Mouse (Mus musculus): ENCODE measurements around the gene 1500009C09Rik. TPM values are rescaled to one million over a fixed set of nuclear protein-coding genes. Genes with fewer than 3 reads are reported as not detected.

The 1500009C09Rik gene
- polyA plus RNA-seq, 1 experiment from 2014 or later, result 2.4 TPM

- peaks cover 39% of the 10 kb centered on the region for H3K27me3 ChIP-seq (ENCODE audit: control insufficient read depth, insufficient read depth, low read length)
- WGBS, result 4% methylated on average over 7 of the region's 7 CpGs
- H3K4me3 ChIP-seq (ENCODE audit: low read depth, low read length), result no peak overlapping the region
- no peak for DNase-seq (ENCODE audit: low spot score)
- no peak overlapping the region for H3K9ac ChIP-seq (ENCODE audit: low read length)
- peaks cover 12% of the 10 kb centered on the region for H3K4me1 ChIP-seq (replicated peaks; ENCODE audit: control insufficient read depth, insufficient read depth, low read length)
- ATAC-seq (replicated peaks; ENCODE audit: low FRiP score), result no peak
- H3K27ac ChIP-seq (ENCODE audit: low read depth, low read length), result no peak overlapping the region; the same call in 1 of the 2 replicates
- H3K4me2 ChIP-seq (ENCODE audit: low read depth, low read length, severe bottlenecking), result no peak overlapping the region
- no peaks in the 10 kb centered on the region for H3K9me3 ChIP-seq (ENCODE audit: control insufficient read depth, low read length)
- H3K36me3 ChIP-seq (ENCODE audit: control insufficient read depth, insufficient read depth, low read length), result no peaks in the 10 kb centered on the region
These were observed 35.2 kb upstream of the 1500009C09Rik start for GRCm38 (mm10) chr15:82217039-82217438.

- 28% methylated on average over 9 of the region's 9 CpGs for WGBS
- Histone ChIP-seq H3K4me1 (replicated peaks; ENCODE audit: control insufficient read depth, insufficient read depth, low read length) (peaks cover 6% of the 10 kb centered on the region; the same call in 1 of the 2 replicates), H3K27me3 (ENCODE audit: control insufficient read depth, insufficient read depth, low read length) (peaks cover 31% of the 10 kb centered on the region), H3K27ac (ENCODE audit: low read depth, low read length) (no peak overlapping the region), H3K9me3 (ENCODE audit: control insufficient read depth, low read length) (no peaks in the 10 kb centered on the region), H3K36me3 (ENCODE audit: control insufficient read depth, insufficient read depth, low read length) (no peaks in the 10 kb centered on the region), H3K9ac (ENCODE audit: low read length) (no peak overlapping the region), H3K4me2 (ENCODE audit: low read depth, low read length, severe bottlenecking) (no peak overlapping the region), H3K4me3 (ENCODE audit: low read depth, low read length) (no peak overlapping the region)
- ATAC-seq (replicated peaks; ENCODE audit: low FRiP score) (no peak), DNase-seq (ENCODE audit: low spot score) (no peak)
These were observed 34.2 kb upstream of the 1500009C09Rik start for GRCm38 (mm10) chr15:82217980-82218379.

- DNase-seq (ENCODE audit: low spot score) (no peak), ATAC-seq (replicated peaks; ENCODE audit: low FRiP score) (no peak)
- H3K9ac ChIP-seq (ENCODE audit: low read length), result no peak overlapping the region
- no peak overlapping the region for H3K4me2 ChIP-seq (ENCODE audit: low read depth, low read length, severe bottlenecking)
- H3K9me3 ChIP-seq (ENCODE audit: control insufficient read depth, low read length), result no peaks in the 10 kb centered on the region
- no peaks in the 10 kb centered on the region for H3K36me3 ChIP-seq (ENCODE audit: control insufficient read depth, insufficient read depth, low read length)
- H3K4me3 ChIP-seq (ENCODE audit: low read depth, low read length), result no peak overlapping the region
- 85% methylated on average over 26 of the region's 26 CpGs for WGBS
- H3K27ac ChIP-seq (ENCODE audit: low read depth, low read length), result no peak overlapping the region
- H3K27me3 ChIP-seq (ENCODE audit: control insufficient read depth, insufficient read depth, low read length), result peaks cover 24% of the 10 kb centered on the region
- peaks cover 5% of the 10 kb centered on the region for H3K4me1 ChIP-seq (replicated peaks; ENCODE audit: control insufficient read depth, insufficient read depth, low read length)
These were observed 33.2 kb upstream of the 1500009C09Rik start for GRCm38 (mm10) chr15:82218778-82219666.

GRCm38 (mm10) chr15:82220003-82220675 lies 32.1 kb upstream of the 1500009C09Rik start:
- no peak overlapping the region for H3K4me3 ChIP-seq (ENCODE audit: low read depth, low read length)
- peaks cover 27% of the 10 kb centered on the region for H3K27me3 ChIP-seq (ENCODE audit: control insufficient read depth, insufficient read depth, low read length)
- WGBS, result 61% methylated on average over 12 of the region's 12 CpGs
- DNase-seq (ENCODE audit: low spot score) (no peak), ATAC-seq (replicated peaks; ENCODE audit: low FRiP score) (no peak)
- H3K9me3 ChIP-seq (ENCODE audit: control insufficient read depth, low read length), result no peaks in the 10 kb centered on the region
- no peak overlapping the region for H3K27ac ChIP-seq (ENCODE audit: low read depth, low read length)
- H3K4me1 ChIP-seq (replicated peaks; ENCODE audit: control insufficient read depth, insufficient read depth, low read length), result peaks cover 9% of the 10 kb centered on the region
- H3K36me3 ChIP-seq (ENCODE audit: control insufficient read depth, insufficient read depth, low read length), result no peaks in the 10 kb centered on the region
- no peak overlapping the region for H3K9ac ChIP-seq (ENCODE audit: low read length)
- H3K4me2 ChIP-seq (ENCODE audit: low read depth, low read length, severe bottlenecking), result no peak overlapping the region

- no peak overlapping the region for H3K4me3 ChIP-seq (ENCODE audit: low read depth, low read length)
- H3K36me3 ChIP-seq (ENCODE audit: control insufficient read depth, insufficient read depth, low read length), result no peaks in the 10 kb centered on the region
- ATAC-seq (replicated peaks; ENCODE audit: low FRiP score), result no peak
- 64% methylated on average over 14 of the region's 14 CpGs for WGBS
- H3K4me1 ChIP-seq (replicated peaks; ENCODE audit: control insufficient read depth, insufficient read depth, low read length), result peaks cover 6% of the 10 kb centered on the region
- H3K9ac ChIP-seq (ENCODE audit: low read length), result 0 out of 2 replicates have a peak overlapping the region, but pooled peaks have one; percentile 4
- no peaks in the 10 kb centered on the region for H3K9me3 ChIP-seq (ENCODE audit: control insufficient read depth, low read length)
- no peak overlapping the region for H3K4me2 ChIP-seq (ENCODE audit: low read depth, low read length, severe bottlenecking)
- H3K27me3 ChIP-seq (ENCODE audit: control insufficient read depth, insufficient read depth, low read length), result peaks cover 16% of the 10 kb centered on the region
- no peak overlapping the region for H3K27ac ChIP-seq (ENCODE audit: low read depth, low read length)
- DNase-seq (ENCODE audit: low spot score), result no peak
These were observed 30.9 kb upstream of the 1500009C09Rik start for GRCm38 (mm10) chr15:82221104-82221860.

- no peak overlapping the region for H3K27ac ChIP-seq (ENCODE audit: low read depth, low read length)
- H3K9me3 ChIP-seq (ENCODE audit: control insufficient read depth, low read length), result no peaks in the 10 kb centered on the region
- no peak overlapping the region for H3K9ac ChIP-seq (ENCODE audit: low read length)
- peaks cover 12% of the 10 kb centered on the region for H3K27me3 ChIP-seq (ENCODE audit: control insufficient read depth, insufficient read depth, low read length)
- no peak overlapping the region for H3K4me2 ChIP-seq (ENCODE audit: low read depth, low read length, severe bottlenecking)
- DNase-seq (ENCODE audit: low spot score) (no peak), ATAC-seq (replicated peaks; ENCODE audit: low FRiP score) (no peak)
- no peak overlapping the region for H3K4me3 ChIP-seq (ENCODE audit: low read depth, low read length)
- H3K4me1 ChIP-seq (replicated peaks; ENCODE audit: control insufficient read depth, insufficient read depth, low read length), result peaks cover 5% of the 10 kb centered on the region
- 54% methylated on average over 7 of the region's 7 CpGs for WGBS
- H3K36me3 ChIP-seq (ENCODE audit: control insufficient read depth, insufficient read depth, low read length), result no peaks in the 10 kb centered on the region
These were observed 28.9 kb upstream of the 1500009C09Rik start for GRCm38 (mm10) chr15:82223251-82223650.

GRCm38 (mm10) chr15:82223657-82224601 lies 28.3 kb upstream of the 1500009C09Rik start, which contains the start of gene Tnfrsf13c:
Gene Tnfrsf13c, minus strand, starts transcription at chr15:82224369.
- H3K36me3 ChIP-seq (ENCODE audit: control insufficient read depth, insufficient read depth, low read length), result no peaks in the 10 kb centered on the region
- H3K4me1 ChIP-seq (replicated peaks; ENCODE audit: control insufficient read depth, insufficient read depth, low read length), result peaks cover 5% of the 10 kb centered on the region
- H3K9ac ChIP-seq (ENCODE audit: low read length), result no peak within 1 kb of the TSS
- H3K9me3 ChIP-seq (ENCODE audit: control insufficient read depth, low read length), result no peaks in the 10 kb centered on the region
- no peak within 1 kb of the TSS for H3K27ac ChIP-seq (ENCODE audit: low read depth, low read length)
- no peak for DNase-seq (ENCODE audit: low spot score)
- peak within 1 kb of the TSS; percentile 31 for H3K4me3 ChIP-seq (ENCODE audit: low read depth, low read length)
- 1% methylated on average over 40 of the region's 44 CpGs for WGBS
- H3K27me3 ChIP-seq (ENCODE audit: control insufficient read depth, insufficient read depth, low read length), result peaks cover 12% of the 10 kb centered on the region
- H3K4me2 ChIP-seq (ENCODE audit: low read depth, low read length, severe bottlenecking), result peak within 1 kb of the TSS; percentile 68
- ATAC-seq (replicated peaks; ENCODE audit: low FRiP score), result no peak

Measured in forebrain, embryonic 11.5 days (tissue).